Mouse (Mus musculus): ENCODE results near the gene Nfia.

The Nfia gene

GRCm38 (mm10) chr4:97868938-97869440 is 96.5 kb downstream of the Nfia start:
- DNase-seq (ENCODE audit: low spot score in 2 of 2), result peak; percentile 86 to 97

- DNase-seq (ENCODE audit: low spot score in 2 of 2), result no peak
Measured at GRCm38 (mm10) chr4:97869451-97869850, 96.9 kb downstream of the Nfia start.

GRCm38 (mm10) chr4:97871770-97872439 is 99.4 kb downstream of the Nfia start:
- DNase-seq (ENCODE audit: low spot score in 2 of 2), result no peak

- DNase-seq (ENCODE audit: low spot score in 2 of 2), result no peak
Measured at GRCm38 (mm10) chr4:97874916-97875315, 102.4 kb downstream of the Nfia start.

GRCm38 (mm10) chr4:97875901-97876300 is 103.4 kb downstream of the Nfia start:
- DNase-seq (ENCODE audit: low spot score in 2 of 2), result no peak

GRCm38 (mm10) chr4:97879696-97880095 is 107.2 kb downstream of the Nfia start:
- DNase-seq (ENCODE audit: low spot score in 2 of 2), result no peak

- peak in 1 of 2 experiments; percentile 48 for DNase-seq (ENCODE audit: low spot score in 2 of 2)
Measured at GRCm38 (mm10) chr4:97880120-97881055, 107.9 kb downstream of the Nfia start.

GRCm38 (mm10) chr4:97885574-97885973 is 113.0 kb downstream of the Nfia start:
- DNase-seq (ENCODE audit: low spot score in 2 of 2), result no peak

GRCm38 (mm10) chr4:97886220-97886619 is 113.7 kb downstream of the Nfia start:
- no peak for DNase-seq (ENCODE audit: low spot score in 2 of 2)

GRCm38 (mm10) chr4:97887228-97887627 is 114.7 kb downstream of the Nfia start:
- DNase-seq (ENCODE audit: low spot score in 2 of 2), result no peak

- DNase-seq (ENCODE audit: low spot score in 2 of 2), result no peak
Measured at GRCm38 (mm10) chr4:97891063-97891462, 118.5 kb downstream of the Nfia start.

GRCm38 (mm10) chr4:97891611-97892010 is 119.1 kb downstream of the Nfia start:
- no peak for DNase-seq (ENCODE audit: low spot score in 2 of 2)

- DNase-seq (ENCODE audit: low spot score in 2 of 2), result no peak
Measured at GRCm38 (mm10) chr4:97893915-97894884, 121.7 kb downstream of the Nfia start.

GRCm38 (mm10) chr4:97895940-97896339 is 123.4 kb downstream of the Nfia start:
- no peak for DNase-seq (ENCODE audit: low spot score in 2 of 2)

GRCm38 (mm10) chr4:97900256-97900944 is 127.9 kb downstream of the Nfia start:
- no peak for DNase-seq (ENCODE audit: low spot score in 2 of 2)

- no peak for DNase-seq (ENCODE audit: low spot score in 2 of 2)
Measured at GRCm38 (mm10) chr4:97905826-97906225, 133.3 kb downstream of the Nfia start.

- no peak for DNase-seq (ENCODE audit: low spot score in 2 of 2)
Measured at GRCm38 (mm10) chr4:97908576-97909147, 136.1 kb downstream of the Nfia start.

- no peak for DNase-seq (ENCODE audit: low spot score in 2 of 2)
Measured at GRCm38 (mm10) chr4:97910115-97910776, 137.7 kb downstream of the Nfia start.

- peak; percentile 52 to 82 for DNase-seq (ENCODE audit: low spot score in 2 of 2)
Measured at GRCm38 (mm10) chr4:97910777-97911580, 138.4 kb downstream of the Nfia start.
